Mouse (Mus musculus): Measurements from ENCODE around the gene Tdrd5. TPM values are rescaled to one million over a fixed set of nuclear protein-coding genes. Genes with fewer than 3 reads are reported as not detected.
"Not testable (repeated sequence)": the region's sequence is repeated elsewhere in the genome, so short reads cannot be mapped to it uniquely, and the experiment has no call there.

Tdrd5 gene
- polyA plus RNA-seq, 1 experiment from 2014 or later = 0.18 TPM

DNA sequence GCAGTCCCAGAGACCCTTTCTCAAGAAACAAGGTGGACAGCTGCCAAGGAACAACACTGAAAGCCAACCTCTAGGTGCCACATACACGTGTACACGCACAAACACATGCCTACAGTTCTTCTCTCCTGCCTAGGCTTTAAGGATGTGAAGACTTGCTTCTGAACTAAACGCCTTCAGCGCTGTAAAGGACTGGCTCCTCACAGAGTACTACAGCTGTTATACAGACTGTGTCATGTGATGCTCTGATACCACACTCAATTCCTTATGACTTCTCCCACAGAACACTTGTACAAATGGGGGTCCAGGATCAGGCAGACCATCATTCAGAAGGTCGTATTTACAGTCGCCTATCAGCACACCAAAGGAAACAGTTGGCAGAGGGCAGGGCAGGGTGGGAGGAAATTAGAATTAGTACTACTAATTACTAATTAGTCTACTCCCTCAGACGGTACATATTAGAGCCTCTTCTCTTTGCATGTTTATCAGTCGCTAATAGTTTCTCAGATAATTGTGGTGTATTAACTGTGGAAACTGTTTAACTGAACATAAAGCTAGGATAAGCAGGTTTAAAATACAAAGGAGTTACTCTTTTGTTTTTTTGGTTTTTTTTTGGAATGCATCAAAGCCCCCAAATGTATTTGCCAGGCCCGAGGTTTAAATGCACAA lies 14.8 kb downstream of the Tdrd5 start:
- ChIA-PET CTCF (no interaction called here), POLR2A (no interaction called here)
- peaks cover 12% of the 10 kb centered on the region for H3K27me3 ChIP-seq
- in situ Hi-C loops (cut with MboI; ENCODE audit: low pct_unique_long_range_greater_than_20kb) = no loop called here
- DNase-seq (ENCODE audit: low read depth, low spot score) (no peak), ATAC-seq (no peak)
- no peak for TF ChIP-seq CTCF (IDR thresholded peaks at IDR 0.05)

- DNase-seq (ENCODE audit: low read depth, low spot score) (no peak), ATAC-seq (no peak)
- CTCF ChIA-PET = no interaction called here
- TF ChIP-seq CTCF (IDR thresholded peaks at IDR 0.05) = no peak
- in situ Hi-C loops (cut with MboI; ENCODE audit: low pct_unique_long_range_greater_than_20kb) = no loop called here
- POLR2A ChIA-PET = no interaction called here
- H3K27me3 ChIP-seq = peaks cover 4% of the 10 kb centered on the region
These were observed 17.9 kb downstream of the Tdrd5 start for GRCm38 (mm10) chr1:156285541-156285896.

GRCm38 (mm10) chr1:156284851-156285540 lies 18.5 kb downstream of the Tdrd5 start:
- ATAC-seq (no peak), DNase-seq (ENCODE audit: low read depth, low spot score) (no peak)
- ChIA-PET POLR2A (no interaction called here), CTCF (no interaction called here)
- peaks cover 4% of the 10 kb centered on the region for H3K27me3 ChIP-seq
- no peak for TF ChIP-seq CTCF (IDR thresholded peaks at IDR 0.05)
- in situ Hi-C loops (cut with MboI; ENCODE audit: low pct_unique_long_range_greater_than_20kb) = no loop called here

- in situ Hi-C loops (cut with MboI; ENCODE audit: low pct_unique_long_range_greater_than_20kb) = no loop called here
- ATAC-seq (no peak), DNase-seq (ENCODE audit: low read depth, low spot score) (no peak)
- CTCF ChIA-PET = no interaction called here
- TF ChIP-seq CTCF (IDR thresholded peaks at IDR 0.05) = no peak
- POLR2A ChIA-PET = no interaction called here
- peaks cover 4% of the 10 kb centered on the region for H3K27me3 ChIP-seq
These were observed 19.3 kb downstream of the Tdrd5 start for GRCm38 (mm10) chr1:156284207-156284606.

GRCm38 (mm10) chr1:156280131-156280530 lies 23.3 kb downstream of the Tdrd5 start:
- DNase-seq (ENCODE audit: low read depth, low spot score) = no peak
- TF ChIP-seq CTCF (IDR thresholded peaks at IDR 0.05) = no peak
- ATAC-seq = no peak
- in situ Hi-C loops (cut with MboI; ENCODE audit: low pct_unique_long_range_greater_than_20kb) = no loop called here
- ChIA-PET POLR2A (no interaction called here), CTCF (no interaction called here)
- peaks cover 8% of the 10 kb centered on the region for H3K27me3 ChIP-seq

DNA sequence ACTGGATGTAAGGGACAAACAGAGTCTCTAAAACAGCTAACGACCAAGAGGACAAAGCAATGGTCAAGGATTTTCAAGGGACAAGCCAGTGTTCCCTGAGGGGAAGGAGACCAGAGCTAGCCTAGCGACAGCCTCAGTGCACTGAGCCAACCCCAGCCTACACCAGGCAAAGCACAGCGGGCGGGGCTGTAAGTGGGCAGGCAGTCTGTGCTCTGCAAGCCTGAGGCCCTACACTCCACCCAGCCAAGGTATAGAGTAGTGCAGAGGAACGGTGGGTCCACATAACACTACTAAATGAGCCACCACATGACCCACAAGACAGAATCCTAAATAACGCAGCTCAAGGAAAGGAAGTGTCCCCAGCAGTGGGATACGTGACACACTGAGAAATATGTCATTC lies 29.8 kb downstream of the Tdrd5 start:
- POLR2A ChIA-PET = no interaction called here
- in situ Hi-C loops (cut with MboI; ENCODE audit: low pct_unique_long_range_greater_than_20kb) = no loop called here

GRCm38 (mm10) chr1:156271654-156272053 lies 31.8 kb downstream of the Tdrd5 start:
- peaks cover 12% of the 10 kb centered on the region for H3K27me3 ChIP-seq
- no peak for TF ChIP-seq CTCF (IDR thresholded peaks at IDR 0.05)
- no peak for DNase-seq (ENCODE audit: low read depth, low spot score)
- ChIA-PET CTCF (interaction anchor here (1.5 kb wide), 1 partner anchor 18 kb away, joined by 3 read pairs; no protein-coding TSS in a partner anchor), POLR2A (no interaction called here)
- no peak for ATAC-seq
- in situ Hi-C loops (cut with MboI; ENCODE audit: low pct_unique_long_range_greater_than_20kb) = no loop called here

More for the DNA sequence above, 29.8 kb downstream of the Tdrd5 start:
- H3K27me3 ChIP-seq = peaks cover 12% of the 10 kb centered on the region
- TF ChIP-seq CTCF (IDR thresholded peaks at IDR 0.05) = no peak
- CTCF ChIA-PET = no interaction called here
- DNase-seq (ENCODE audit: low read depth, low spot score) (no peak), ATAC-seq (no peak)

- ATAC-seq (no peak), DNase-seq (ENCODE audit: low read depth, low spot score) (no peak)
- TF ChIP-seq CTCF (IDR thresholded peaks at IDR 0.05) = no peak
- peaks cover 5% of the 10 kb centered on the region for H3K27me3 ChIP-seq
- CTCF ChIA-PET = interaction anchor here (1.5 kb wide), 1 partner anchor 20 kb away, joined by 3 read pairs; no protein-coding TSS in a partner anchor
- in situ Hi-C loops (cut with MboI; ENCODE audit: low pct_unique_long_range_greater_than_20kb) = no loop called here
- POLR2A ChIA-PET = no interaction called here
These were observed 33.0 kb downstream of the Tdrd5 start for GRCm38 (mm10) chr1:156270471-156270870.

GRCm38 (mm10) chr1:156268546-156268945 lies 34.9 kb downstream of the Tdrd5 start:
- ATAC-seq; H3K27me3 ChIP-seq; DNase-seq (ENCODE audit: low read depth, low spot score); POLR2A ChIA-PET; in situ Hi-C loops (cut with MboI; ENCODE audit: low pct_unique_long_range_greater_than_20kb); CTCF ChIA-PET: not testable (repeated sequence)

GRCm38 (mm10) chr1:156263946-156264345 lies 39.5 kb downstream of the Tdrd5 start:
- in situ Hi-C loops (cut with MboI; ENCODE audit: low pct_unique_long_range_greater_than_20kb) = loop anchor here (5.0 kb wide), 1 partner anchor 278 kb away; no protein-coding TSS in a partner anchor
- H3K27me3 ChIP-seq = peaks cover 3% of the 10 kb centered on the region
- TF ChIP-seq CTCF (IDR thresholded peaks at IDR 0.05) = no peak
- ATAC-seq (no peak), DNase-seq (ENCODE audit: low read depth, low spot score) (no peak)
- ChIA-PET POLR2A (no interaction called here), CTCF (interaction anchor here (1.0 kb wide), 1 partner anchor 167 kb away, joined by 3 read pairs; no protein-coding TSS in a partner anchor)

- POLR2A ChIA-PET = no interaction called here
- TF ChIP-seq CTCF (IDR thresholded peaks at IDR 0.05) = peak; percentile 90
- DNase-seq (ENCODE audit: low read depth, low spot score) = no peak
- CTCF ChIA-PET = interaction anchor here (1.0 kb wide), 1 partner anchor 166 kb away, joined by 3 read pairs; no protein-coding TSS in a partner anchor
- no peak for ATAC-seq
- in situ Hi-C loops (cut with MboI; ENCODE audit: low pct_unique_long_range_greater_than_20kb) = loop anchor here (5.0 kb wide), 1 partner anchor 279 kb away; no protein-coding TSS in a partner anchor
- H3K27me3 ChIP-seq = peaks cover 3% of the 10 kb centered on the region
These were observed 40.1 kb downstream of the Tdrd5 start for GRCm38 (mm10) chr1:156263352-156263751.

Measured in Patski (cell line).